Mouse (Mus musculus) hindbrain, embryonic 15.5 days (tissue): ENCODE results near the gene Slc9a6. TPM values are rescaled to one million over a fixed set of nuclear protein-coding genes. Genes with fewer than 3 reads are reported as not detected.

Experiments
- ATAC-seq: fragments of 200-750 bp; cut with Nextera tagmentation; 2 replicates; pipeline ENCODE4 v1.8.0; 2017; ENCODE audit warnings: low read depth, moderate number of reproducible peaks, moderate TSS enrichment; ENCODE audit not compliant: low FRiP score
- H3K27ac ChIP-seq: fragments of 300-500 bp; sonication (generic); replicated peaks from 2 replicates; pipeline ENCODE4 v1.5.1; 2015; ENCODE audit warnings: mild to moderate bottlenecking, inconsistent platforms
- H3K27me3 ChIP-seq: fragments of 300-500 bp; sonication (generic); 2 replicates; pipeline ENCODE4 v1.6.1; 2015; ENCODE audit warnings: control low read depth, inconsistent platforms
- H3K36me3 ChIP-seq: fragments of 300-500 bp; sonication (generic); 2 replicates; pipeline ENCODE4 v1.6.1; 2015; ENCODE audit warnings: control low read depth, inconsistent platforms
- H3K4me1 ChIP-seq: fragments of 300-500 bp; sonication (generic); replicated peaks from 2 replicates; pipeline ENCODE4 v1.6.1; 2015; ENCODE audit warnings: control low read depth, inconsistent platforms
- H3K4me2 ChIP-seq: fragments of 300-500 bp; sonication (generic); 2 replicates; pipeline ENCODE4 v1.6.1; 2015; ENCODE audit warnings: moderate library complexity, mild to moderate bottlenecking, inconsistent platforms
- H3K4me3 ChIP-seq: fragments of 300-500 bp; sonication (generic); 2 replicates; pipeline ENCODE4 v1.5.1; 2015; ENCODE audit warnings: mild to moderate bottlenecking, inconsistent platforms
- H3K9ac ChIP-seq: fragments of 300-500 bp; sonication (generic); 2 replicates; pipeline ENCODE4 v1.6.1; 2015; ENCODE audit warnings: inconsistent platforms
- H3K9me3 ChIP-seq: fragments of 300-500 bp; sonication (generic); 2 replicates; pipeline ENCODE4 v1.6.1; 2016; ENCODE audit warnings: control low read depth, inconsistent platforms
- WGBS: fragments of 180-500 bp; shearing (Covaris S2); methylation state at CpG from one replicate; pipeline ENCODE4 v1.1.7; 2015; 5-methylcytosine and 5-hydroxymethylcytosine counted together
- microRNA-seq: library from miRNA; unstranded; fragments of <30 nt; microRNA quantifications from one replicate; pipeline ENCODE4, GENCODE M21; 2016
- polyA plus RNA-seq: library from polyadenylated mRNA; unstranded; fragments of >200 nt; fragmentation: Nextera tagmentation; extraction: Ambion mirVana; gene quantifications from 2 replicates; pipeline ENCODE4 v1.2.1, GENCODE M21; 2015

Slc9a6 gene
- polyA plus RNA-seq, 1 experiment from 2014 or later, result 67.9 TPM

DNA sequence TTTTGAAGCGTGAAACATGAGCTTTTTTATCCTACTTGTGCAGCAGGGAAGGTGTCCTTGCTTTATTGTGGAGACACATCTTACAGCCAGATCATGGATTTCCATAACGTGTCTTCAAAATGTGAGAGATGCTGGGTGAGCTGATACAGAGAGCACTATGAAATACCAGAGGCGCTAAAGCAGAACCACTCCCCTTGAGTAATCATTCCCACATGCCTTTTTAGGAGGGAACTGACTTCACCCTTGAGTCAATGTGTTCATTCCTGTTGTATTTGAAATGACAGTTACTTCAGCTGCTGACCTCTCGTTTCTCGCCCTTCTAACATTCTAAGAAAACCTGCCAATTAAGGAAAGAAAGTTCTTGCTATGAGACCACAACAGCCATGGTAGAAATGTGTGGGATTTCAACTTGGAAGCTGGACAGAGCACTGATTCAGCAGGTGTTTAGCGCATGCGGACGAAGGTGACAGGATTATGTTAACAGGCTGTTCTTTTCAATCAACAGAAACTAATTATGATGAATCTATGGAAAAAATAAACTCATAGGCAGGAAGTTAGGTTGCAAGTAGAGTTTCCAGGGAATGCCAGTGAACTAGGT lies 94.5 kb downstream of the Slc9a6 start:
- no peak overlapping the region for H3K27ac ChIP-seq
- H3K4me1 ChIP-seq, result no peaks in the 10 kb centered on the region
- H3K4me2 ChIP-seq, result no peak overlapping the region
- 86% methylated on average over 8 of the region's 8 CpGs for WGBS
- no peaks in the 10 kb centered on the region for H3K36me3 ChIP-seq
- H3K9ac ChIP-seq, result no peak overlapping the region
- ATAC-seq, result no peak
- H3K4me3 ChIP-seq, result no peak overlapping the region
- no peaks in the 10 kb centered on the region for H3K27me3 ChIP-seq
- no peaks in the 10 kb centered on the region for H3K9me3 ChIP-seq

DNA sequence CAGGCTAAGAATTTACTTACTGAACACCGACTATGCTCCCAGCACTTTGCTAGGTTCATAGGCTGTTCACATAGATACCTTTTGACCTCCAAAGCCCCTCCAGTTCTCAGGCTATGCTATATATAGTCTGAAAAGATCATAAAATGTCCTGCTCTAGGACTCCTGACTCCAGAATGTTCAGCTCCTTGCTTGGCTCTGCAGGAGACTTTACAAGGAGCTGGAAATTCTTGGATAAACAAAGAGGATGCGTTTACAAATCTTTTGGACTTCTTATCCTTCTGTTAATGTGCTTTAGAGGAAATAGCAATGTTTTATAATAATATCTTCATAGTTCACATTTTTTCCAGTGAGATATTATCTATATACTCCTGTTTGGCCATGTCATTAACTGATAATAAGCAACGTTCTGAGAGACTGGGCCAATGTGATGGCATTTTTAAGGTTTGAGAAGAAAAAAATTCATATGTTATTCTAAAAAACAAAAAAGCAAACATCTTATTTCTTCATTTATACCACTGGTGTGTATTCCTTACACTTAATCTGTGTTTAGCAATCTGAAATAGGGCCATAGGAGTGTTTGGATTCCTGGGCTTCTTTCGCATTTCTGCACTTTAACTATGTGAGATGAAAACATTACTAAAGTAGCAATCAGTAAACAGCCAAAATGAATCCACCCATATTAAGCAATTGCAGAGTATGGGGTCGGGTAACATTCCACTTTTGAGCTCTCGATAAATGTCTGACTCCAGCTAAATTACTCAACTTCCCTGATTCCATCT lies 99.2 kb downstream of the Slc9a6 start:
- Histone ChIP-seq H3K4me1 (no peaks in the 10 kb centered on the region), H3K27ac (no peak overlapping the region), H3K9ac (no peak overlapping the region), H3K9me3 (no peaks in the 10 kb centered on the region), H3K4me3 (no peak overlapping the region), H3K4me2 (no peak overlapping the region), H3K36me3 (no peaks in the 10 kb centered on the region), H3K27me3 (no peaks in the 10 kb centered on the region)
- ATAC-seq, result no peak
- 84% methylated on average over 6 of the region's 6 CpGs for WGBS

DNA sequence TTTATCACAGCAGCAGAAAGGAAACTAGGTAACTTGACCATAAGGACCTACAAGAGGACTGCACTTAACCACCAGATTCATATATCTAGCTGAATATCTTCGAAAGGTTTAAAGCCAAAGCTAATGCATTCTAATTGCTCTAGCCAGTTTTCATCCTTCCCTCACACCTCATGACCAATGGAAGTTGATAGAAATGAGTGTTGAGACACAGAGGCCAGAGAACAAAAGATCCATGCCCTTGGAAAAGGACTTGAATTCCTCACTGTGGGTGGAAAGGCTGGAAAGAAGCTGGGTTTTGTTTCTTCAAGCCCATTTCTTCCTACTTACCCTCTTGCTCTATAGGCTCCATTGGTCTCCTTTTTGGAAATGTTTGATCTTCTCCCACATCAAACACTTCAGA lies 101.0 kb downstream of the Slc9a6 start:
- Histone ChIP-seq H3K4me2 (no peak overlapping the region), H3K9me3 (no peaks in the 10 kb centered on the region), H3K27ac (no peak overlapping the region), H3K36me3 (no peaks in the 10 kb centered on the region), H3K4me3 (no peak overlapping the region), H3K4me1 (no peaks in the 10 kb centered on the region), H3K27me3 (no peaks in the 10 kb centered on the region), H3K9ac (no peak overlapping the region)
- 95% methylated on average over 1 of the region's 1 CpGs for WGBS
- no peak for ATAC-seq

DNA sequence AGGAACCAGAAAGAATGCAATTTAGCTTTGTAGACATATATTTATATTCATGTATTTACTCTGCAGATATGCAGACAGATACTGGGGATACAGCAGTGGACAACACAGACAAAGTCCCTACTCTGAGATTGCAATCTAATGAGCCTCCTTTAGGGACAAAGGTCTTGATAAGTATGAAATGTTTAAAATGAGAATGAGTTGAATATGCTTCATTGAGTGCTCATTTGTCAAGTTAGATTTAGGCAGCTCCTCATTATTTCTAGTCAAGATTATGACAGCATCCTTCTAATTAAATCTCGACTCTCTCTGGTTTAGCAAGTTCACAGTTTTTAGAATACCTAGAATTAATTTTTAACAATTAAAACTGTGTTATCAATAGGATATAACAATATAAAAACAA lies 103.1 kb downstream of the Slc9a6 start:
- H3K36me3 ChIP-seq, result no peaks in the 10 kb centered on the region
- ATAC-seq, result no peak
- H3K27me3 ChIP-seq, result no peaks in the 10 kb centered on the region
- no peak overlapping the region for H3K4me2 ChIP-seq
- no peak overlapping the region for H3K9ac ChIP-seq
- H3K9me3 ChIP-seq, result no peaks in the 10 kb centered on the region
- no peak overlapping the region for H3K27ac ChIP-seq
- WGBS, result 67% methylated on average over 1 of the region's 1 CpGs
- no peaks in the 10 kb centered on the region for H3K4me1 ChIP-seq
- no peak overlapping the region for H3K4me3 ChIP-seq

Small RNAs within 50 kb of the gene (microRNA-seq; reads per million reads assigned to microRNA genes)
- not detected for gene Mir5116

Other genes with a start within 250 kb of the Slc9a6 start
- 46.7 and 47.1 TPM in 2 replicates for gene Smim10l2a, start 235.2 kb upstream of the Slc9a6 start, polyA plus RNA-seq
- gene Gm2174, start 161.8 kb upstream of the Slc9a6 start, polyA plus RNA-seq, result 1.4 and 1.7 TPM in 2 replicates
- 16.4 and 17.2 TPM in 2 replicates for gene Ints6l, start 154.9 kb upstream of the Slc9a6 start, polyA plus RNA-seq
- gene Gm10477, start 85.0 kb upstream of the Slc9a6 start, polyA plus RNA-seq, result not detected in 2 replicates
- gene Gm648, start 60.2 kb upstream of the Slc9a6 start, polyA plus RNA-seq, result not detected in 2 replicates
- 53.6 and 55.3 TPM in 2 replicates for gene Mmgt1, start 11.7 kb upstream of the Slc9a6 start, polyA plus RNA-seq
- gene Fhl1, start 122.0 kb downstream of the Slc9a6 start, polyA plus RNA-seq, result 176 and 182 TPM in 2 replicates
- gene Map7d3, start 212.6 kb downstream of the Slc9a6 start, polyA plus RNA-seq, result 0.39 and 0.69 TPM in 2 replicates